Mouse (Mus musculus) heart, adult 18-20 months (tissue): ENCODE results near the gene Tas2r134. TPM values are rescaled to one million over a fixed set of nuclear protein-coding genes. Genes with fewer than 3 reads are reported as not detected.
A peak's percentile ranks its signal among the peaks of the same experiment; 100 is the strongest.

Experiments
- DNase-seq, 2 experiments: peaks; one replicate each; pipeline ENCODE4 v3.0.0; 2021 to 2022; ENCODE audit warnings: mixed read lengths in 1 of 2
- total RNA-seq, 2 experiments: library from RNA; stranded (reverse); gene quantifications; 2 replicates each; pipeline ENCODE4 v1.2.3; 2021

Tas2r134 gene
- total RNA-seq, 2 experiments from 2014 or later, result not detected

- no peak for DNase-seq
Observed at GRCm38 (mm10) chr2:51652086-51652485, 24.8 kb downstream of the Tas2r134 start.

GRCm38 (mm10) chr2:51657684-51658083 is 30.4 kb downstream of the Tas2r134 start:
- no peak for DNase-seq

- DNase-seq, result no peak
Observed at GRCm38 (mm10) chr2:51658288-51658687, 31.0 kb downstream of the Tas2r134 start.

GRCm38 (mm10) chr2:51674321-51674720 is 47.0 kb downstream of the Tas2r134 start:
- peak in 1 of 2 experiments; percentile 13 for DNase-seq
